Mouse (Mus musculus): Measurements from ENCODE around the gene Gm44579.

DNA sequence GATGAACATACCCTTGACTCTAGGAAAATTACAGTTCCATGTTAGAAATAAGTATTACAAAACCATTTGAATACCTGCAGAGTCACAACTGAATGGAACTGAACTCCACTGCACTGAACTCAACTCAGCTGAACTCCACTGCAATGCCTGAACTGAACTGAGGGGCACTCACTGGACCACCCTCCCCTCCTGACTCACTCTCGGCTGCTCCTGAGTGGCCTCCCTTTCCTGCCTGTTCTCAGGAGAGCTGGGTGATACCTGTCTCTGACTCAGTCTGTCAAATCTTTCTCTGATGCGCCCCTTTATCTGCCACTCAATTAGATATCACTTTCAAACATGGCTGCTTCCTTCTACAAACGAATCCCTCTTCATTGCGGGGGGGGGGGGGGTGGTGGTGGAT lies 66.6 kb downstream of the Gm44579 start:
- no peak for TF ChIP-seq CTCF (IDR thresholded peaks at IDR 0.05; ENCODE audit: low read depth, low read length)
- no peak for TF ChIP-seq POLR2A (IDR thresholded peaks at IDR 0.05; ENCODE audit: extremely low read depth, insufficient read depth, low read length)

Data from liver, adult 2 months (tissue).